Mouse (Mus musculus) heart, adult 11 months (tissue): ENCODE measurements around the gene 4930524B15Rik.
"Not testable (repeated sequence)": the region's sequence is repeated elsewhere in the genome, so short reads cannot be mapped to it uniquely, and the experiment has no call there.

Experiments used
- DNase-seq: peaks from one replicate; pipeline ENCODE4 v3.0.0; 2022

4930524B15Rik gene

GRCm38 (mm10) chr11:31984786-31985185 lies 19.4 kb downstream of the 4930524B15Rik start:
- DNase-seq: peak; percentile 66

DNA sequence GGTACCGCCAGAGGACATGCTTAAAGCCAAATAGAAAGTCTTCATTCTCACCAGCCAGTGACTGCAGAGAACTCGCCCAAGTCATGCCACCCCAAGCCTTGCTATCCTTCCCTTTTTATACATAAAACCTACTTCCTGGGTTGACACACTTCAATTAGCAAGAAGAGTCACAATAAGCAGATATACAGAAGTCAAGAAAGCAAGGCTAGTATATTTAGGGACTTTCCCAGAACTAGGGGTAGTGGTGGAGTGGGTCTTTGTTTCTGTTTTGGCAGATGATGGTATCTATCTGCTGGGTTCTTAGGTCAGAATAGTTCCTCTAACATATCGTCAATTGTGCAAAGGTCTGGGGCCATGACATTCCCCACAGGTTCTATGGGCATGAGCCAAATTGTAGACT lies 27.1 kb downstream of the 4930524B15Rik start:
- peak; percentile 42 for DNase-seq

DNA sequence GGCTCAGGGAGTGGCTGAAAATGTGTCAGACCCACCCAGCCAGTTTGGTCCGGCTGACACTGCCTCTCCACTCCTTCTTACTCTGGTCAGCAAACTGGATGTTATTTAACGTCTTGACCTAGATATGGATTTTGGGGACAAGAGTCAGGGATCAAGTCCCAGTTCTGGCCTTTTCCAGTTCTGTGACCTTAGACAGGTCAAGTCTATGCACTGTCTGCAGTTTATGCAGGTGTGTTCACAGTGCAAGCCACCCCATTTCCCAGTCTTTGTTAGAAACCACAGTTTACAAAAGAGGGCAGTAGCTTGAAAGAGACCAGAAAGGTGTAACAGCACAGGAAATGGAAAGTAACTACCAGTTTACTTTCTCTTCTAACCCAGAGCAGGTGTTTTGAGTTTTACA lies 34.3 kb downstream of the 4930524B15Rik start:
- DNase-seq: no peak

DNA sequence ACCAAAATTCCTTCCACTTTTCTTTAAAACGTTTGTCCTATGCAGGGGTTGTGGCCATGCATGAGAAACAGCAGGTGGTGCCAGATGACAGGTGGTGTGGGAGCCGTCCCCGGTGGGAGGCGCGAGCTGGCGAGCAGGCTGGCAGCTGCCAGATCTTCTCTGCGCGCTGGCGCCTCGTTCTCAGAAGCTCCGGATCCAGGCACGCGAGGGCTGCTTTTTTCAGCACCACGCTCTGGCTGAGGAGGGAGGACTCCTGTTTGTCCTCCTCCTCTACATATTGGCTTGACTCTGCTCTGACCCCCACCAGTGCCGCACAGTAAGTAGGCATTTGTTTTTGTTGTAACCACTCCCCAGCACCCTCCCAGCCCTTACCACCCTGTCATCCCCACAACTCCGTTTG lies 34.9 kb downstream of the 4930524B15Rik start, which contains the start of gene Nsg2:
TSS of gene Nsg2 (plus strand) at position 183 of the 400 bp plus-strand sequence.
- peak; percentile 93 for DNase-seq

- DNase-seq: no peak
Observed at GRCm38 (mm10) chr11:32001181-32001910, 36.0 kb downstream of the 4930524B15Rik start.

DNA sequence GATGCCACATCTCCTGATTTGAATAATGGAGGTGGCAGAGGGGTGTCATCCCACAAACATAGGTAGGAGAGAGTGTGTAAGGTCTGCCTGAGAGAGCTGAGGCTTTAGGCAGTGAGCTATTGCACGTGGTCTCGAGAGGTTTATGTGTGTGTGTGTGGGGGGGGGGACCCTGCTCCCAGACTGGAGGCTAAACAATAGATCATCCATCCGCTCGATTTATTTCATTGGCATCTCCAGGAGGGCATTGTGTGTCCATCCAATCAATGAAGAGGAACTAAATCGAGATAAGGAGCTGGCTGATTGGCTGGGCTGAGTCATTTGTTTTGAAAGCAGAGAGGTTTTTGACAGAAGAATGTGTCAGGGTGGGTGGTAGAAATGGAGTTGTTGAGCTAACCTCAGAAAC lies 37.3 kb downstream of the 4930524B15Rik start:
- no peak for DNase-seq

DNA sequence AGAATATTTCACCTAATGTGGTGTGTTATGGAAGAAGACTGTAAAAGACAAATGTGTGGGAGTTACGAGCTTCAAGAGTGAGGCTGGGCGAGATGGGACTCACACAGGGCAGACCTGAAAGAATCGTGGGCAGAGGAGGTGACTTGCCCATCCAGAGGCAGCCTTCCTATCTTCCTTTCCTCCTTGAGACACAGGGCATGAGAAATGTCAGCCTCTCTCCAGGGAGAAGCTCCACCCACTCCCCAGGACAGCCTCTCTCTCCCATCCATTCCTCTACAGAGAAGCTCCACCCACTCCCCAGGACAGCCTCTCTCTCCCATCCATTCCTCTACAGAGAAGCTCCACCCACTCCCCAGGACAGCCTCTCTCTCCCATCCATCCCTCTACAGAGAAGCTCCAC lies 42.7 kb downstream of the 4930524B15Rik start:
- DNase-seq: not testable (repeated sequence)

DNA sequence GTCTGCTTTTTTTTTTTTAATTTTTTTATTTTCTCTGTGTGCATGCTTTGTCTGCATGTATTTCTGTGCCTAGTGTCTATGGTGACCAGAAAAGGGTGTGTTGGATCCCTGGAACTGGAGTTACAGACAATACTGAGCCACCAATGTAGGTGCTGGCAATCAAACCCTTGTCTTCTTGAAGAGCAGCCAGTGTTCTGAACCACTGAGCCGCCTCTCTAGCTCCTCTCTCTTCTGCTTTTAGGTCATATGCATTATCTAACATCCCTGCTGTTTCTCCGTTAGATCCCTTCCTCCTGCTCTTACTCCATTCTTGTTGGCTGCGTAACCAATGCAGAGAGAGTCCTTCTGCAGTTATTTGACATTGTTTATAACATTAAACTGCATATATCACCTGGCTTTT lies 43.5 kb downstream of the 4930524B15Rik start:
- DNase-seq: no peak

DNA sequence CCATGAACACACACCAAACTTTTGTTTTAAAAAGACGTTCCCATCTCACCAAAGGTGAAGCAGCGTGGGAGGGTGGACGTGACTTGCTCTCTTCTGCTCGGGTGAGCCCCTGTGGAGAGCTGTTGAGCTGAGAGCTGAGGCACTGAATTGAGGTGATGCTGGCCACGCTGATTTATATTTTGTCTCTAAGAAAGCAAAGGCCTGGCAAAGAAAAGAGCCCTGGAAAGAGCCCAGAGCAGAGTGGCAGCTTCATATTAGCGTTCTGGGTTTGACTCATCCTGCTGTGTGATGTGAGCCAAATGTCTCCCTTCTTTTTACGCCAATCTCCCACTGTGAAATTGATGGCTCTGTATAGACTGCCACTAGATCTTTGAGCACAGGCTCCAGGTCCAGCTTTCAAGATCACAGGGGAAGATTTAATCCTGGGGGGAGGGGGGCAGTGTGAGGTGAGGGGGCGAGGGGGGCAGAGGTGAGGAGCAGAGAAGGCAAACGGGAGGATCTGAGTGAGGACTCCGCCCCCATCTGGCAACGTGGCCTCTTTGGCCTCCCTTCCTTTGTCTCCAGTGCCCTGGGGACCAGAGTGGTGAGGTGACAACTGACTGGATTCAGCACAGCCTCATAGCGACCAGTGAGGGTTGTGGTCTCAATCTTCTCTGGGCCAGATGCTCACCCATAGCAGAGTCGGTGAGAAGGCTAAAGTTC lies 44.7 kb downstream of the 4930524B15Rik start:
- DNase-seq: no peak

- no peak for DNase-seq
Observed at GRCm38 (mm10) chr11:32010663-32010970, 45.2 kb downstream of the 4930524B15Rik start.

GRCm38 (mm10) chr11:32011867-32012603 lies 46.6 kb downstream of the 4930524B15Rik start:
- DNase-seq: no peak

GRCm38 (mm10) chr11:32013014-32013427 lies 47.6 kb downstream of the 4930524B15Rik start:
- DNase-seq: no peak

DNA sequence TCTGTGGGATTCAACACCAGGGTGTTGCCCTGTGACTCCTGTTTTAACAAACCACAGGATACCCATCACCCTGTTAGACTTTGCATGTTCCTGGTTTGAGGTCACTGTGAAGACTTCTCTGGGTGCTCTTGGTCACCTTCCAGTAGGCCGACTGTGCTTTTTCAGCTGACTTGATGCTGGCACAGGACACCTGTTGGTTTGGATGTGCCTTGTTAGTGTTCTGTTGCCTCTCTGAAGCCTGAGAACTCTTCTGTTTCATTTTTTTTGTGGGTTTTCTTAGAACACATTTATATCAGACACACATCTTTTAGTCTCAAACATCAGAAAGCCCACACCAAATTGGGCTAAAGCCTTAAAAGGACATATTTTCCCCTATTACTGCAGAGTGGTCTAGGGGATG lies 48.2 kb downstream of the 4930524B15Rik start:
- no peak for DNase-seq

DNA sequence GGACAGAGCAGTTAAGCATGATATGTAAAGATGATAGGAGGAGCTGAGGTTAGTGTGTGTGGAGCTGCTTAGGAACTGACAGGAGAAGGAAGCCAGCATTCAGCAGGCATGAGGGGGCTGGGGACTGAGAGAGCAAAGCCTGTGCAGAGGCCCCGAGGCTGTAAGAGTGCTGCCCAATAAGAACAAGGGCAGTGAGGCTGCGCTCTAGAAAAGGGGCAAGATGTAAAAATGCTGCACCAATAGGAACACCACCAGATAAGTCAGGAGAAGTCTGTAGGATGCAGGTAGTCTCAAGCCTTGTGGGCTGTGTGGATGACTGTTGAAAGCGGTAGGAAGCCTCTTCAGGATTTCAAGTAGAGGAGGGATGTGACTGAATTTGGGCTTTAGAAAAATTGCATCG lies 52.8 kb downstream of the 4930524B15Rik start:
- DNase-seq: no peak

DNA sequence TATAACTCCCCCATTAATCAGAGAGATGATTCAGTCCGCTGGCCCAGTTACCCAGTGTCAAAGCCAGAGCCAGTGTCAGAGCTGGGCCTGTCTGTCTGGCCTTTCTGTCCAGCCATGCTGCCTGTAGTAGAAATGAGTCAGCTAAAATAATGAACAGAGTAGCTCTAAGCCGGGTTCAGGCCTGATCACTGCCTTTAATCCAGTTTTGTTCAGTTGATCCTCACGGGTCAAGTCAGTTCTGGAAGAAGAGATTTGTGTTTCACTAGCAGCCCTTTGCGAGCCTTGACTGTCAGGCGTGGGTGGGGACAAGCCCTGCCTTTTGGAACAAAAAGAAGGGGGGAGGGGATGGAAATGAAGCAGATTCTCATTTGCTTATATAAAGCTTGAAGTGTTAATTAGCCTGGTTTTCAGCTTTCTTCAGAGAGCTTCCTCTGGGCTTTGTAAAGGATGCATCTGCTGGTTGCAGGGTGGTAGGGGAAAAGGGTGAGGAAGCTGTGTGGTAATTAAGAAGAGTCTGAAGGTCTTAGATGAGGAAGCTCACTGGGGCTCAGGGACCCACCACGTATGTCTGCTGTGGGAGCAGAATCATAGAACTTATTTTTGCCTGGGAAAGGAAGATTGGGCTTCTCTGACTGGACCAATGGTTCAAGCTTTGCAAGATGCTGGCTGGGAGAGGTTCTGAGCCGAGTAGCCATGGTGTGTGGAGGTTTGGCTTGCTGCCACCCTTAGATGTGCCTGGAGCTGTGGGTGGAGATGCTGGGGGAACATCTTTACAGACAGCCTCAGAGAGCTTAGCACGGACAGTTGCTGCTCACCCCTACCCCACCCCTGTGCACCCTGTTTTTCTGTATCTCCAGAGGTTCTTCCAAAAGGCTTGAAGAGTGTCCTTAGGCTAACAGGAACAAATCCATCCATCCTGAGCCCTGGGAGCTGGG lies 54.9 kb downstream of the 4930524B15Rik start:
- peak; percentile 88 for DNase-seq

GRCm38 (mm10) chr11:32026634-32027033 lies 61.2 kb downstream of the 4930524B15Rik start:
- no peak for DNase-seq

DNA sequence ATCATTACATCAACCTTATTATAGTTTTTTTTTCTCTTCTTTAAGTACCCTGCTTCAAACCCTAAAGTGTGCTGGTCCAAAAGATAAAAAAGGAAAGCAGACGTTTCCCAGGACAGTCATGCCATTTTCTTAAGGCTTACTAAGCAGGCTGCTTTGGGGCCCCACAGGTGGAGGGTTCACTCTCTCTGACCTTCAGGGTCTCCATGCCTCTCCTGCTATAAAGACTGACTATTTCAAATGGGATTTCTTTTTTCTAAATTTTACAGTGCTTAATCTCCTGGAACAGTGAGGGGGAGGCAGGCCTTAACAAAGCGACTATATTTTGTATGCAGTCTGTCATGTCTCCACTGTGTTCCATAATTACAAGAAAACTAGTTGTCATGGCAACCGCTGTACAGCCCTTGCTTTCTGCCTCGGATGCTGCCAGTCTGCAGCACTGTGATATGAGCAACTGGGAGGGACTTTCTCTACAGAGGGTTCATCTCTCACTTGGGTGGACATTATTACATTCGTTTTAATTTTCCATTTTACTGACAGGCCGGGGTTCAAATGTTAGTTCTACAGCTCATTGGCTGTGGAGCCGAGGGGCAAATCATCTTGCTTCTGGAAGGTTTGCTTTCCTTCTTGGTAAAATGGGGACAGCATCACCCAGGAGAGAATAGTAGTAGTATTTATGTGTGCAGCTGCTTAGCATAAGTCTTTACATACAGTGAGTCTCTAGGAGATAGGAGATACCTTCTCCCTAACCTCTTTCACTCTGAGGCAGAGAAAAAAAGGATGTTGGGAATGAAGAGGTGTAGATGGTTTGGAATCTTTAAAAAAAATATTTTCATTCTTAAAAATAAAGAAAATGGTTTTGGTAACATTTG lies 62.3 kb downstream of the 4930524B15Rik start:
- DNase-seq: no peak

DNA sequence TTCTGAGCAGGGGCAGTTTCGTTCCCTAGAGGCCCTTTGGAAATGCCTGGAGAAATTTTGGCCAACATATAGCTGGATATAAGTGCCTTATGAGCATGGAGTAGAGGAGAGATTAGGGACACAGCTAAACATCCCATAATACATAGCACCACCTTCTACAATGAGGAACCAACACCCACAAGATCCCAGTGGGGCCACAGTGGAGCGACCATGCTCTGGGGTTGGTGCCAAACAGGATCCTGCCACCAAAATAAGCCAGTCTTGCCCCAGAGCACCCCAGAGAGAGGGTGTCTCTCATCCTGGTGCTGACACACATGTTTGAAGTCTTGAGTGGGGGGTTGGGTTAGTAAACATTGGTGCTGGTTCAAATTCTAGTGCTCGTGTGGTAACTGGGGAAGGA lies 63.2 kb downstream of the 4930524B15Rik start:
- DNase-seq: no peak
